Mouse (Mus musculus) spleen, postnatal 4 days (tissue): ENCODE measurements around the gene B830017H08Rik.

Experiments used
- DNase-seq, 2 experiments: peaks; one replicate each; pipeline ENCODE4 v3.0.0; 2022; ENCODE audit warnings: low spot score in 2 of 2

Gene B830017H08Rik

DNA sequence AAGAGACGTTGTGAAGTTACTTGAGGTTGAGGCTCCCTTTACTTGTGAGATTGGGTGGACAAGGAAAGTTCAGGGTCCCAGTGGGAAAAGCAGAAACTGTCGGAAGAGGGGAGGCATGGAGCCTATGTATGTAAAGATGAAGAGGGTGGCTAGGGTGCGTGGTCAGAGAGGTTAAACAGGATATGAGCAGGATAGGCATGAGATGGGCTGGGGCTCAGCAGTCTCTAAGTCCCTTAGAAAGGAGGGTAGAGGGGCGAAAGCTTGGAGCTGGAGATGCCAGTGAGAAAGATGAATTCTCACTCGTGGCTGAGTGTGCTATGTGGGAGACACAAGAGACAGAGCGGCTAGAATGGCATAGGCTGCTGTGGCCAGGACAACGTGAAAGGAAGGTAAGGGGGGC is at the start of gene B830017H08Rik:
Gene B830017H08Rik (plus strand): TSS at position 301 of the 400 bp plus-strand sequence.
- DNase-seq, result no peak

DNA sequence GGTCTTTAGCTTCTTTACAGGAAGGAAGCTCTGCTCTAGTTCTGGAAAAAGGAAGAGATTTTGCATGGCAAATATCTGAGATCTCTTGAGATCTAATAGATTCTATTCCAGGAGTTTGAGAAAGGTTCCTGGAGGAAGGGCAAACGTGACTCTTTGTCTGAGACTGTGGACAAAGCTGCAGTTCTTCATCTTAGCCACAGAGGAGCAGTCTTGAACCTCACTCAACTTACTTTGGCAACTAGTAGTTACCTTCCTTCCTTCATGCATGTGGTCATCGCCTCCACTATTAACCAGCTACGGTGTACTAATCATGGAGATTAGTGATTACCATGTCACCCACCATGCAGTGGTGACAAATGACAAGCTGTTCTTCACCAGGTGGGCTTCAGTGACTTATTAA is 47.6 kb upstream of the B830017H08Rik start:
- DNase-seq, result no peak

DNA sequence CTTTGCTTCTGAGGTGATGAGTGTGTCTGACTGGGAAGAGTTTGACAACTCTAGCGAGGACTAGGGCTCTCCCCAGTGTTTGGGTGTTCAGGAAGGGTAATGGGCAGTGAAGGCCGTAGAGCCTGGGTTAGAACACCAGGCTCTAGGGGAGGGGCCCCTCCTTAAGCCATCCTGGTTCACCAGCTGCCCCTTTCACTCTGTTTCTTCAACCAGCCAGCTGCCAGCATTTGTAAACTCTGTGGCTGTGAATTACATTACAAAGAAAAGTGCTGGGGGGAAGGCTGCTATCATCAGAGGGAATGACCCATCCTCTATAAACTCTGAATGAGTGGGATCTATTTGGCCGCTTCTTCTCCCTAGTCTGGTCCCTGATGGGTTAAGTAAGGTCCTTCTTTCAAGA is 40.2 kb upstream of the B830017H08Rik start:
- no peak for DNase-seq

DNA sequence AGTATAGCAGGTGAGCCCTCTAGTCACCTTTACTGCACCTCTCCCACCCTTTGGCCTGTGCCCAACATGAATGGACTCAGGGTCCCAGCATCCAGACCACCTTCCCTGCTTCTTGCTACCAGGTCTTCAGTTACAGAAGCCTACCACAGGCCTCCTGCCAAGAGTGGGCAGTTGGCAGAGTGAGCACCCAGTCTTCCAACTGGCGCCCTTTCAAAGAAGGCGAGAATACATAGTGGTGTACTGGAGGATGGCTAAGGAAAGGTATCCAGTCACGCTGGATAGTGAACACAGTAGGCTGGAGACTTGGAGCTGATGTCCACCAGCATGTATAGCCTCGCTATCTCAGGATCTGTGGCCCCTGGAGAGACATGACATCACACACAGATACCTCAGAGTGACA is 38.9 kb upstream of the B830017H08Rik start:
- DNase-seq, result no peak

DNA sequence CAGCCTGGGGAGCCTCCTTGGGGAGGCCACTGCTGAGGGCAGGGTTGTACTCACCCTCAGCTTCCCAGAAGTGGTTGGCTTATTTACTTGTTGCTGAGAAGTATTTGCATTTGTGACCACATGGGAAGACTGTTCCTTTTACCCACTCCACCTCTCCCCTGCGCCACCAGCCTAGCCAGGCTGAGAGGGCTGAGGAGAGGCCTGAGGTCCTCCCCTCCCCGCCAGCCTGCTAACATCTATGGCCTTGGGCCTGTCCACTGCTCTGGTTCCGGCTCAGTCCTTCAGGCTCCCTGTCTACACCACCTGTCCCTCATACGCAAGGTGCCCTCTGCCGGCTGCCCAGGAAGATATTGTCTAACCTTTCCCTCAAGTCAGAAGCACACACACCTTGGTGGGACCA is 37.3 kb upstream of the B830017H08Rik start:
- no peak for DNase-seq

DNA sequence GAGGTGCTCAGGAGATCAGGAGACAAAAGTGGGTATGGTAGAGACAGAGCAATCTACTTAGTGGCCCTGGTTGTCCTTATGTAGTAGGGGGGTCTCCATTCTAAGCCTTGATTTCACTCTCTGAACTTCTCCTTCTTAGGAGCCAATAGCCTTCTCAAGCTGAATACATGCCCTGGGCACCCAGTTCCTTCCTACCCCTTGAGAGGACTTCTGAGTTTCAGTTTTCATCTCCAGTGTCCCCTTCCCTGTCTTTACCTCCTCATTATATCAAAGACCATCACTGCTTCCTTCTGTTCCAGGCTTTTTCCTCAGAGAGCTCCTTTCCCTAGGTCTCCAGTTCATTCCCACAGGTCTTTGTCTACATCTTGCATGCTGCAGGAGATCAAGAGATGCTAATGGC is 36.4 kb upstream of the B830017H08Rik start:
- DNase-seq, result no peak

DNA sequence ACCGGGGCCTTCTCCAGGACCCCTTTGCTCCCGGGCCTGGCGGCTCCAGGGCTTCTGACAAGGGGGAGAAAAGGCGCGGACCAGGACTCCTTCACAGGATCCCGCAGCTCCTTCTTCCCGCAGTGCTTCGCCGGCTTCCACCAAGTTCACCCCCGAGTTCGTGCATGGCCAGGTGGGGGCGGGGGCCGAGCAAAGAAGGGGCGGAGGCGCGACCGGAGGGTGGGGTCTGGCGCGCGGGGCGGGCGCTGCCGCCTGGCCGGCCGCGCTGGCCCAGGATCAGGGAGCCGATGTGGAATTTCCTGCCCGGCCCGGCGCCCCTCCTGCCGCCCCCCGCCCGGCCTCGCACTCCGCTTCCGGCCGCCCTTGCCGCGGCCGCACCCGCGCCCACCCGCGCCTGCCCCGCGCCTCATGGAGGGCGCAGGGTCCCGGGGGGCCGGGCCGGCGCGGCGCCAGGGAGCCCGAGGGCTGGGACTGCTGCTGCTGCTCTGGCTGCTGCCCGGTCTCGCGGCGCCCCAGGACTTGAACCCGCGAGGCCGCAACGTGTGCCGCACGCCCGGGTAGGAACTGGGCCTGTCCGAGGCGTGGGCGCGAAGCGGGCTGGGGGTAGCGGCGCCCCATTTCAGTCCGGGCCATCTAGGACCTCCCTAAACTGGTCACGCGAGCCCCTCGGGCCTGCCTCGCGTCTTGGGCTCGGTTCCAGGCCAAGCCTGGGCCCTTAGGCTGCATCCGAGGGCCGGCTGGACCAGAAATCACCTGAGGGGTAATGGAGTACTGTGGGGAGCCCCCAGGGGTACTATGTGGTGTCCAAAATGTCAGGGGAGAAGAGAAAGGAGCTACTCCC is 35.7 kb upstream of the B830017H08Rik start, which contains the start of gene Scarf2:
Gene Scarf2 (plus strand): TSS at position 312 of the 841 bp plus-strand sequence.
- DNase-seq, result peak in 1 of 2 experiments; percentile 61

DNA sequence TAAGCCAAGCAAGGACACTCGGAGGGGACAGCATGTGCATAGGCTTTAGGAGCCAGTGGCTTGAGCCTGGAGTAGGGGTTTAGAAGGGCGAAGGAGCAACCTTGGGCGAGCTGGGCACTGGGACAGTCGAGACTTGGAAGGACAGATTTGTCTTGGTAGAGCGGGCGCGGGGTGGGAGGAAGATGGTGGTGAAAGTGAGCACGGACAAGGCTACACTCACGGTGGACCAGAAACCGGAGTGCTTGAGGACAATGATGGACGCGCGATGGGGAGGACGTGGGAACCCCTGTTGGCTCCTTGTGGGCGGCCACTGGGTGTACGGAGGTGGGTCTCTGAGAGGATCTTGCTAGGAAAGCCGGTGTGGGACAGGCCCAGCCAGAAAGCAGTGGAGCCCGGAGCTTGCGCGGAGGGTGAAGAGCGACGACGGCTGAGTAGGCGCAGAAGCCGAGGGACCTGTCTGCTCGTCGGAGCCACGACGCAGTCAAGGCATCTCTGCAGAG is 35.1 kb upstream of the B830017H08Rik start:
- no peak for DNase-seq

DNA sequence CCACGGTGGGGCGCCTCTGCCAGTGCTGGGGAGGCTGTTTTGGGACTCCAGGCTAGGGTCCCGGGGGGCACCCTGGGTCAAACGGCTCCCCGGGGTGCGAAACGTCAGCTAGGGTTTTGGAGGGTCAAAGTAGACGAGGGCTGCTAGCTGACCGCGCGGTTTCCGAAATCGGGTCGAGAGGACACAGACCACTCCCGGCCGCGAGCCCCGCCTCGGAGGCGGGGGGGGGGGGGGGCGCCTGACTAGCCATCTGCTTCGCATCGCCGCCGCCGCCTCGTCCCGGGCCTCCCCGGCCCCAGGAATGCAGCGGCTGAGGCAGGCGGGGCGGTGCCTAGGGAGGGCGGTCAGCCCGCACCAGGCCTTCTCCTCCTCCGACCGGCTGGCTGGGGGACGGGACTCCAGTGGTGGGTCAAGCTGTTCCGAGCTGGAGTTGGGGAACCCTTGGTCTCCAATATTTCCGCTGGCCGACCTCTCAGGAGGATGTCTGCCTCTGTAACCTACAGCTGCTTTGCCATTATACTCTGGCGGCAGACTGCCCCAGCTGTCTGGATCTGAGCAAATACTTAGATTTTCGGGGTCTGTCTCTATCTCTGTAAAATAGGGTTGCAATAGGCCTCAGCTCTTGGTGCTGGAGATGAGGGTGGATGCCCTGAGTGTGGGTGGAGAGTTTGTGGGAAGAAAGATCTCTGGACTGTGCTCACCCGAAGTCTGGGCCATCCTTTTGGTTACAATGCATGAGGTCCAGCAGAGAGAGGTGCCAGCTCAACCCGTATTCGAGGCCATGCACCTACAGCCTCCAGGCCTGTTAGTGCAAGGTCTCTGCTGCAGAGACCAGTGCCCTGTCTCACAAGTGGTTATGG is 34.4 kb upstream of the B830017H08Rik start:
- no peak for DNase-seq

DNA sequence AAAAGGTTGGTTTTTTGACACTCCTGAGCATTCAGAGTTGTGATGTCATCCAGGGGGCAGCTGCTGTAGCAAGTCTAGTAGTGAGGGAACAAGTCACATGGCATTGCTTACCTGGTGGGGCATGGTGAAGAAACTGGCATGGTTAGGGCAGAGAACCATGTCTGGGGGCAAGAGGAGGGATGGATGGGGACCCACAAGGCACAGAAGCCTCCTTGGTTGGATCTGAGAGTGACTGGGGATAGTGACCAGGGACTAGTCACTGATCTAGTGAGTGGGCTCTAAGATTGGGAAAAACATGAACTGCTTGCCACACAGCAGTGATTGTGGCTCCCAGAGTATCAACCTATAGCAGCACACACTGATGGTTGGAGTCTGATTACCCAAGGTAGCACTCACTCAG is 33.3 kb upstream of the B830017H08Rik start:
- DNase-seq, result no peak

DNA sequence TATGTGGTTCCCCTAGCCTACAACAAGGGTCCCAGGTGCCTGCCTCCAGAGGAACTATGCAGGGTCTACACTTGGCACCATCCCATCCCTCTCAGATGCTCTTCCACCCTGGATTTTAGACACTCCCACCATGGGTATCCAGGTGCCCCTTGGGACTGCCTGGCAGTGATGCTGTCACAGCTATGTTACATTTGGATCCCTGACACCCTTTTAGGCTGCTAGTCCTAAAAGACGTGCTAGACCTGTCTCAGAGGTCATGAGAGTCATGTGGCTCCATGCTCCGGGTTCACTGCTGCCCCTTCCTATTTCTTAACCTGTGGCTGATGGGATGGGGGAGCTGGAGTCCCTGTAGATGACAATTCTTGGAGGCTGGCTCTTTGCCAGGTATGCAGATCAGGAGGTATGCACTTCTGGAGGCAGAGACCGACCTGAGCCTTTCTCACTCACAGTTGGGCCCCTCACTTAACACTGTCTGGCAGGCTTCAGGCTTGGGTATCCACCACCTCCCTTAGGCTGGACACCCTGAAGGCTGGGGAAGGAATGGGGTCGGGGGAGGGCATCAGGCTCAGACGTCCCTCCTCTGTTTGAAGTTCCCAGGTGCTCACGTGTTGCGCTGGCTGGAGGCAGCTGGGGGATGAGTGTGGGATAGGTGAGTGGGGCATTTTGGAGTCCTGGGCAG is 31.0 kb upstream of the B830017H08Rik start:
- no peak for DNase-seq

DNA sequence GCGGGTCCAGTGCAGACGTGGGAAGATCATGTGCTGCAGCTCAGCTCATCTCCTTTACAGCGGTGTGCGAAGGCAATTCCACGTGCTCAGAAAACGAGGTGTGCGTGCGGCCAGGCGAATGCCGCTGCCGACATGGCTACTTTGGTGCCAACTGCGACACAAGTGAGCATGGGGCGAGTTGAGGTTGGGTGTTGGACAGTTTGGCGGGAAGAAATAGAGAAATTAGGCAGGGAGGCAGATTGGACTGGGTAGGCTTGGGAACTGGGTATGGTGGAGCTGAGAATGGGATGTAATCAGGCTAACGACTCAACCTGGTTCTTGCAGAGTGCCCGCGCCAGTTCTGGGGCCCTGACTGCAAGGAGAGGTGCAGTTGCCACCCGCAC is 30.5 kb upstream of the B830017H08Rik start:
- DNase-seq, result no peak

DNA sequence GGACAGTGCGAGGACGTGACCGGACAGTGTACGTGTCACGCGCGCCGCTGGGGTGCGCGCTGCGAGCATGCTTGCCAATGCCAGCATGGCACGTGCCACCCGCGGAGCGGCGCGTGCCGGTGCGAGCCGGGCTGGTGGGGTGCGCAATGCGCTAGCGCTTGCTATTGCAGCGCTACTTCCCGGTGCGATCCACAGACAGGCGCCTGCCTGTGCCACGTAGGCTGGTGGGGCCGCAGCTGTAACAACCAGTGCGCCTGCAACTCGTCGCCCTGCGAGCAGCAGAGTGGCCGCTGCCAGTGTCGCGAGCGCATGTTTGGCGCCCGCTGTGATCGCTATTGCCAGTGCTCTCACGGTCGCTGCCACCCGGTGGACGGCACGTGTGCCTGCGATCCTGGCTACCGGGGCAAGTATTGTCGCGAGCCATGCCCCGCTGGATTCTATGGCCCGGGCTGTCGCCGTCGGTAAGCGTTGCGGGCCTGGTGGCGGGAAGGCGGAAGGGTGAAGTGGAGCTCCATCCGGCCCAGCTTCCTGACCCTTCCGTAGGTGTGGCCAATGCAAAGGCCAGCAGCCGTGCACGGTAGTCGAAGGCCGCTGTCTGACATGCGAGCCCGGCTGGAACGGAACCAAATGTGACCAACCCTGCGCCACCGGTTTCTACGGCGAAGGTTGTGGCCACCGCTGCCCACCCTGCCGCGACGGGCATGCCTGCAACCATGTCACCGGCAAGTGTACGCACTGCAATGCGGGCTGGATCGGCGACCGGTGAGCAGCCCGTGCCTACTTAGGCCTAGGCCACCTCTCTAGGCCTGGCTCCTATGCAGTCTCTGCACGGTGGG is 29.9 kb upstream of the B830017H08Rik start:
- peak in 1 of 2 experiments; percentile 60 for DNase-seq

DNA sequence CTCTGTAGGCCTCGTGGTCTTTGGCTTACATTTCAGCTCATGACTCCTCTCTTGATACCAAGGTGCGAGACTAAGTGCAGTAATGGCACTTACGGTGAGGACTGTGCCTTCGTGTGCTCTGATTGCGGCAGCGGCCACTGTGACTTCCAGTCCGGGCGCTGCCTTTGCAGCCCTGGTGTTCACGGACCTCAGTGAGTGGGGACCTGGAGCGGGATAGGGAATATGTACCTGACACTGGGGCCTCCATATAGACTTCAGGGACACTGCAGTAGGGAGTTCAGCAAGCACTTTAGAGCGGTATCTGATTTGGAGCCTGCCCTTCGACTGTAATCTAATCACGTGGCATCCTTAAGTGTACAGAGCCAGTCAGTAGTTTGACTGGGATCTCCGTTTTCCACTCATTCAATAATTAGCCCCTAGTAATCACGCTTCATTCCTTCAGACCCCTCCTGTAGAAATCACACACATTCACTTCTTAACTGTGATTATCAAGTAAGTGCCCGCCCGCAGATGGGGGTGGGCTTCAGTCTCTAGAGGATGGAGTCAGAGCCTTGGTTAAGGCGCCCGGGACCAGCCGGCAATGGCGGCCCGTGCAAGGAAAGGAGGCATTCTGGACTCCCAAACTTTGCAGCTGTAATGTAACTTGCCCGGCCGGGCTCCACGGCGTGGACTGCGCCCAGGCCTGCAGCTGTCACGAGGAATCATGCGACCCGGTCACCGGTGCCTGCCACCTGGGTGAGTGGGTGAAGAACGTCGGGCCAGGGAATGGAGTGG is 29.1 kb upstream of the B830017H08Rik start:
- no peak for DNase-seq

DNA sequence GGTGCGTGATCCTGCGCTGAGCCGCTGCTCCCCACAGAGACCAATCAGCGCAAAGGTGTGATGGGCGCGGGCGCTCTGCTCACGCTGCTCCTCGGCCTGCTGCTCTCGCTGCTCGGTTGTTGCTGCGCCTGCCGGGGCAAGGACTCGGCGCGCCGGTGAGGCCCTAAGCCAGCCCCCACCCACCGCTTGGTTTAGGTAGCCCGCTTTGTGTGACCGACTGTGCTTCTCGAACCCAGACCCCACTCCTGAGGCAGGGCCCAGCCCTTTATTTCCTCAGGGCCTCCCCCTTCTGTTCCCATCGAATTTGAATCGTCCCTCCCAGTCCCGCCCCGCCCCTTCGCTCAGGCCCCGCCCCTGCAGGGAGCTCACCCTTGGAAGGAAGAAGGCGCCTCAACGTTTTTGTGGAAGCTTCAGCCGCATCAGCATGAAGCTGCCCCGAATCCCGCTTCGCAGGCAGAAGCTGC is 28.4 kb upstream of the B830017H08Rik start:
- DNase-seq, result peak in 1 of 2 experiments; percentile 65

DNA sequence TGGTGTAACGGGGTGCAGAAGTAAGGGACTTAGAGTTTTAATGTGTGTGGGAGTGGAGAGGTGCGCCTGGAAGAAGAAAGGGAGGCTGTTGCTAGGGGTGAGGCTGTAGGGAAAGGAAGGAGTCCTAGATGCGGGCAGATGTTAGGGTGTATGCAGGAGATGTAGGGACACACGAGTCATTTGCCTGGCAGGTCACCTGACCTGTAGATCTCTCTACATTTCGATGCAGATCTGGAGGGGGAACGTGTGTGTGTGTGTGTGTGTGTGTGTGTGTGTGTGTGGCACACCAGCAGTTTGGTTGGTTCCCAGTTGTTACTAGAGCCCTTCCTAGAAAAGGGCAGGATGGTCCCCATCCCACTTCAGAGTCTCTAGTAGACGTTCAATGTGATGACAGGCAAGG is 27.9 kb upstream of the B830017H08Rik start:
- no peak for DNase-seq

DNA sequence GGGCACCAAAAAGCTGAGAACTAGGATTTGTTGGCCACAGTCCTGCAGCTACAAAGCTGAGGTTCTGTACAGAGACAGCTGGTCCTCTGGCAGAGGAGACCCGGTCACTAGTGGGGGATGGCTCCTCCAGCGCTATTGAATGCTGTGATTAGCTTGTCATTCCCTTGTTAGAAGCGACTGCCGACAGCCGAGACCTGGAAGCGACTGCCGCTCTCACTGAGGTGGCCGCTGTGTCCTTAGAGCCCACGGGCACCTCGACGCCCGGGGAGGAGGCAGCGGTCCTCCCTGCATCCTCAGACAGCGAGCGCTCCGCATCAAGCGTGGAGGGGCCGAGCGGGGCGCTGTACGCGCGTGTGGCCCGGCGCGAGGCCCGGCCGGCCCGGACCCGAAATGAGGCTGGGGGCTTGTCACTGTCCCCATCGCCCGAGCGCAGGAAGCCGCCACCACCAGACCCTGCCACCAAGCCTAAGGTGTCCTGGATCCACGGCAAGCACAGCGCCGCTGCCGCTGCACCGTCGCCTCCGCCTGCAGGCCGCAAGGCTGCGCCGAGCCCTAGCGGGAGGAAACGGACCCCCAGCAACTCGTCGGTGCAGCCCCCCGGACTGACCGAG is 26.2 kb upstream of the B830017H08Rik start:
- DNase-seq, result peak in 1 of 2 experiments; percentile 68

DNA sequence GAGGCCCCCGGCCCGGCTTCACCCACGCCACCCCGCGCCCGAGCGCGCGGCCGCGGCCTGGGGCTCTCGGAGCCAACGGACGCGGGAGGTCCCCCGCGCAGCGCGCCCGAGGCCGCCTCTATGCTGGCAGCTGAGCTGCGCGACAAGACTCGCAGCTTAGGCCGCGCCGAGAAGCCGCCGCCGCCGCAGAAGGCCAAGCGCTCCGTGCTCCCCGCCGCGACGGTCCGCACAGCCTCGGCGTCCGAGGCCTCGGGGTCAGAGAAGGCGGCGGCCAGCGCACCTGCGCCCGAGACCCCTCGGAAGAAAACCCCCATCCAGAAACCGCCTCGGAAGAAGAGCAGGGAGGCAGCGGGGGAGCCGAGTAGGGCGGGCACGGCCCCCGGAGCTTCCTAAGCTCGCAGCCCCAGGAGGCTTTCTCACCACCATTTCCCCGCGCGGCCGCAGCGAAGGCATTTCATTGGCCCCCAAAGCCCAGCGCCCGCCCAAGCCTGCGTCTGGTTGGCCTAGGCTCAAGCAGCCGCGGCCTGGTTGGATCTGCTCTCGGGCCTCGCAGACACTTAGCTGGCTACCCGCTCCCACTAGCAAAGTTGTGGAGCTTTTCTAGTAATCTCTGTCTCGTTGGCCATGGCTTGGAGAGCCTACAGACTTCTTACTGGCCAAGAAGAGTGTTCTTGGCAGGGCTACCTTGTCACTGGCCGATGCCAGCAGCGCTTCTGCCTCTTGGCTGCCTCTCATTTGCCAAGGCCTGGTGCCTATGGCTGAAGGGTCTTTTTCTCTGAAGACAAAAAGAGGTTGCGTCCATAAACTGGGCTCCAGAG is 25.5 kb upstream of the B830017H08Rik start:
- peak; percentile 75 to 89 for DNase-seq

DNA sequence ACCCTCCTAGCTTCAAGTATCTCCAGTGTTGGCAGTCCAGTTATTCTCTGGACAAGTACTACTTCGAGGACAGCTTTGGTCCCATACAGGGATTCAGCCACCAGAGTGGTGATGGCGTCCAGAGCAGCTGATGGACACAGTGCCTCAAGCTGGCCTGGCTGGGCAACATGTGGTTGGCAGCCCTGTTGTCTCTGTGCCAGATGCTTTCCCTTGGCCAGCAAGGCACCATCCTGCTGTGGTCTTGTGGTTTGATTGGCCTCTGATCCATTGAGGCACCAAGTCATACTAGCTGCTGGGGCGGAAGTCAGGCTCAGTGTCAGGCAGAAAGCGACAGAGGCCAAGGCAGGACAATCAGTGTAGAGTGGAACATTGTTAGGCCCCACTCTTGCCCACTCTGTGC is 23.8 kb upstream of the B830017H08Rik start:
- peak in 1 of 2 experiments; percentile 48 for DNase-seq
